Mouse (Mus musculus) left cerebral cortex, postnatal 4 days (tissue): ENCODE data around the gene Stk32c. TPM values are rescaled to one million over a fixed set of nuclear protein-coding genes. Genes with fewer than 3 reads are reported as not detected.
A peak's percentile ranks its signal among the peaks of the same experiment; 100 is the strongest.

ENCODE experiments used
- DNase-seq: peaks from one replicate; pipeline ENCODE4 v3.0.0-alpha.2; 2022
- intact Hi-C: fragments of 180-260 bp; cut with DNase I; formaldehyde crosslinking; loops from one replicate; pipeline ENCODE4 v1.15.1; 2025
- total RNA-seq, 2 experiments: library from RNA; stranded (reverse); gene quantifications; 2 replicates each; pipeline ENCODE4 v1.2.3; 2021

Gene Stk32c
- total RNA-seq, 2 experiments from 2014 or later: 53.9 to 59.5 TPM

GRCm38 (mm10) chr7:139103960-139104381 lies 109.1 kb downstream of the Stk32c start:
- peak; percentile 75 for DNase-seq
- intact Hi-C loops: no loop called here

GRCm38 (mm10) chr7:139101826-139102225 lies 111.3 kb downstream of the Stk32c start:
- intact Hi-C loops: no loop called here
- peak; percentile 52 for DNase-seq

- intact Hi-C loops: no loop called here
- DNase-seq: no peak
These were observed 111.8 kb downstream of the Stk32c start for GRCm38 (mm10) chr7:139101286-139101804.

GRCm38 (mm10) chr7:139100531-139101095 lies 112.5 kb downstream of the Stk32c start:
- intact Hi-C loops: no loop called here
- peak; percentile 56 for DNase-seq

GRCm38 (mm10) chr7:139096399-139096798 lies 116.7 kb downstream of the Stk32c start:
- intact Hi-C loops: no loop called here
- no peak for DNase-seq

GRCm38 (mm10) chr7:139095282-139095681 lies 117.8 kb downstream of the Stk32c start:
- intact Hi-C loops: no loop called here
- no peak for DNase-seq

GRCm38 (mm10) chr7:139094761-139095160 lies 118.3 kb downstream of the Stk32c start:
- intact Hi-C loops: no loop called here
- peak; percentile 70 for DNase-seq

GRCm38 (mm10) chr7:139093781-139094180 lies 119.3 kb downstream of the Stk32c start:
- intact Hi-C loops: no loop called here
- no peak for DNase-seq

- intact Hi-C loops: no loop called here
- no peak for DNase-seq
These were observed 120.0 kb downstream of the Stk32c start for GRCm38 (mm10) chr7:139093124-139093523.

- DNase-seq: no peak
- intact Hi-C loops: no loop called here
These were observed 120.4 kb downstream of the Stk32c start for GRCm38 (mm10) chr7:139092676-139093075.

GRCm38 (mm10) chr7:139091681-139092080 lies 121.4 kb downstream of the Stk32c start:
- peak; percentile 11 for DNase-seq
- intact Hi-C loops: no loop called here

GRCm38 (mm10) chr7:139089892-139090874 lies 122.9 kb downstream of the Stk32c start:
- intact Hi-C loops: no loop called here
- DNase-seq: peak; percentile 74

- intact Hi-C loops: no loop called here
- peak; percentile 58 for DNase-seq
These were observed 125.3 kb downstream of the Stk32c start for GRCm38 (mm10) chr7:139087801-139088200.

GRCm38 (mm10) chr7:139086195-139087158 lies 126.6 kb downstream of the Stk32c start:
- intact Hi-C loops: no loop called here
- DNase-seq: no peak

GRCm38 (mm10) chr7:139085629-139086194 lies 127.4 kb downstream of the Stk32c start, which contains the start of gene Dpysl4:
Gene Dpysl4 (plus strand): TSS chr7:139086001.
- intact Hi-C loops: no loop called here
- DNase-seq: peak; percentile 90

- no peak for DNase-seq
- intact Hi-C loops: no loop called here
These were observed 128.8 kb downstream of the Stk32c start for GRCm38 (mm10) chr7:139084316-139084715.

- DNase-seq: peak; percentile 42
- intact Hi-C loops: no loop called here
These were observed 130.8 kb downstream of the Stk32c start for GRCm38 (mm10) chr7:139082281-139082680.

GRCm38 (mm10) chr7:139081158-139081557 lies 131.9 kb downstream of the Stk32c start:
- DNase-seq: peak; percentile 2
- intact Hi-C loops: no loop called here

GRCm38 (mm10) chr7:139080714-139081113 lies 132.4 kb downstream of the Stk32c start:
- peak; percentile 51 for DNase-seq
- intact Hi-C loops: no loop called here

GRCm38 (mm10) chr7:139079141-139079540 lies 134.0 kb downstream of the Stk32c start:
- DNase-seq: no peak
- intact Hi-C loops: no loop called here
